Comparison of ENCODE assay signal across 11 mouse cellular contexts in the genomic region with DNA sequence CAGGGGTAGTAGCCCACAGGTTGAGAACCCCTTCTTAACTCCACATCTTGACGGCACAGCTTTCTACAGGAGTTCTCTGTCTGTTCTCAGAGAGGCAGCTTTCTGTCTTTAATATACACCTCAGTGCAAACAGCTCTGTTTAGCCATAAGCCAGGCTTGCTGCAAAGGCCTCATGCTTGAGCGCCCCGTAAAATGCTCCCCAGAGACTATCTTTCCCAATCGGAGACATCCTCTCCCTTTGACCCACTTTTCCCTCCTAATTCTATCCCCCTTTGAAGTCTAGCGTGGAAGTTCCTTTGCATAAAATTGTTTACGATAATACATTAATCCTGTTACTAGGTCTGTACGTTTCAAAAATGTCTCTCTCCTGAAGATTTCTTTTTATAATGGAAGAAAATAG.
"Had no signal": no experiment of that assay in that cellular context is flagged by ENCODE, and none has a peak within 500 bp of the region (broad histone marks: within the 10 kb centered on the region; RNA-seq: fewer than 3 reads in every experiment).

No protein-coding gene starts in this region.

- H3K27me3 ChIP-seq: liver, embryonic 15.5 days had no signal

- H3K27ac ChIP-seq: layer of hippocampus, adult 2 months; limb, embryonic 10.5 days; liver, embryonic 15.5 days; stomach, postnatal 0 days had no signal

- H3K9ac ChIP-seq: liver, embryonic 15.5 days had no signal

- H3K9me3 ChIP-seq: limb, embryonic 10.5 days; liver, embryonic 15.5 days had no signal

- H3K4me1 ChIP-seq: limb, embryonic 10.5 days; liver, embryonic 15.5 days had no signal

- DNase-seq: kidney, adult 8-10 months; lung, adult 2 months; lung, postnatal 36 days; thymus, postnatal 4 days had no signal

- H3K4me2 ChIP-seq: liver, embryonic 11.5 days; liver, embryonic 15.5 days had no signal

- ATAC-seq: intestine, postnatal 0 days; lung, postnatal 0 days had no signal

- H3K4me3 ChIP-seq: layer of hippocampus, adult 2 months; limb, embryonic 10.5 days; liver, embryonic 15.5 days had no signal

- H3K36me3 ChIP-seq: limb, embryonic 10.5 days; liver, embryonic 15.5 days had no signal
